Mouse (Mus musculus) bone marrow macrophage, adult 2 months (primary cell): ENCODE data around the gene Adgrl2.

Source experiments
- CTCF ChIP-seq: IDR thresholded peaks from 2 replicates; pipeline ENCODE4 v1.5.1; 2012; ENCODE audit warnings: low read depth, mild to moderate bottlenecking, low read length, moderate library complexity
- POLR2A ChIP-seq: IDR thresholded peaks from 2 replicates; pipeline ENCODE4 v1.6.1; 2012; ENCODE audit warnings: mild to moderate bottlenecking, low read depth, low read length, borderline replicate concordance

DNA sequence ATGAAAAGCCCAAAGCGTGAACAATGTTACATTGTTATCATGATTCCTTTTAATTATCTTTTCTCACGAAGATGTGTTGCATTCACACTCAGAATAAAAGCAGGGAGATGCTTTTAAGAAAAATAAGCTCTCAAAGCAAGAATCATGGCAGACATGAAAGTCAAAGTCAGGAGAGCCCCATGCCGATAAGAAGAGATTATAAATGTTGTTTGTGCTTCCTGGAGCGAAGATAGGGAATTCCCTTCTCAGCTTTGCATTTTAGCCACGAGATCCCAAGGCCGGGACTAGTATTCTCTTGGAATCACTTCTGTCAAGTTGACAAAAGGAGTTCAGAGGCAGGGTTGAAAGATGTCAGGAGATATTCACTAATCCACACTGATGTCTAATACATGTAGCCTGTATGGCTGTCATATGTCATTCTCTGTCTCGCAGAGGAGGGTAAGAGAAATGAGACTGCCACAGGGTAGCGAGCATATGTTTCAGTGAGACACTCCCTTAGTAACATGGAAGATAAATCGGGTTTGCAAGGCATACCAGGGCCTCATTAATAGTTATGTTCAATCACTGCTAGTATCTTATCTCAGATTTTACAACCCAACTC is 42.5 kb downstream of the Adgrl2 start:
- TF ChIP-seq CTCF (no peak), POLR2A (no peak)
